Mouse (Mus musculus) neural tube, embryonic 12.5 days (tissue): ENCODE data around the gene Stk40. TPM values are rescaled to one million over a fixed set of nuclear protein-coding genes. Genes with fewer than 3 reads are reported as not detected.
A peak's percentile ranks its signal among the peaks of the same experiment; 100 is the strongest.
"Not testable (repeated sequence)": the region's sequence is repeated elsewhere in the genome, so short reads cannot be mapped to it uniquely, and the experiment has no call there.

Experiments
- ATAC-seq: fragments of 200-750 bp; cut with Nextera tagmentation; 2 replicates; pipeline ENCODE4 v1.8.0; 2017; ENCODE audit warnings: low read depth, mild to moderate bottlenecking, moderate TSS enrichment, moderate library complexity; ENCODE audit not compliant: low FRiP score
- H3K27ac ChIP-seq: fragments of 300-500 bp; sonication (generic); 2 replicates; pipeline ENCODE4 v1.5.1; 2016
- H3K27me3 ChIP-seq: fragments of 300-500 bp; sonication (generic); replicated peaks from 2 replicates; pipeline ENCODE4 v1.6.1; 2016; ENCODE audit warnings: mild to moderate bottlenecking
- H3K36me3 ChIP-seq: fragments of 300-500 bp; sonication (generic); 2 replicates; pipeline ENCODE4 v1.6.1; 2016; ENCODE audit warnings: mild to moderate bottlenecking
- H3K4me1 ChIP-seq: fragments of 300-500 bp; sonication (generic); 2 replicates; pipeline ENCODE4 v1.6.1; 2016
- H3K4me2 ChIP-seq: fragments of 300-500 bp; sonication (generic); replicated peaks from 2 replicates; pipeline ENCODE4 v1.6.1; 2016; ENCODE audit warnings: mild to moderate bottlenecking
- H3K4me3 ChIP-seq: fragments of 300-500 bp; sonication (generic); 2 replicates; pipeline ENCODE4 v1.5.1; 2016
- H3K9ac ChIP-seq: fragments of 300-500 bp; sonication (generic); 2 replicates; pipeline ENCODE4 v1.6.1; 2016; ENCODE audit warnings: mild to moderate bottlenecking
- H3K9me3 ChIP-seq: fragments of 300-500 bp; sonication (generic); 2 replicates; pipeline ENCODE4 v1.6.1; 2016; ENCODE audit warnings: mild to moderate bottlenecking
- WGBS: fragments of 180-500 bp; shearing (Covaris S2); methylation state at CpG from one replicate; pipeline ENCODE4 v1.1.7; 2016; 5-methylcytosine and 5-hydroxymethylcytosine counted together
- polyA plus RNA-seq: library from polyadenylated mRNA; unstranded; fragments of >200 nt; fragmentation: Nextera tagmentation; extraction: Ambion mirVana; gene quantifications from 2 replicates; pipeline ENCODE4 v1.2.1, GENCODE M21; 2016

Stk40 gene
- polyA plus RNA-seq, 1 experiment from 2014 or later: 49.4 TPM

GRCm38 (mm10) chr4:126163685-126164084 is 59.9 kb downstream of the Stk40 start:
- Histone ChIP-seq H3K36me3 (peaks cover 32% of the 10 kb centered on the region), H3K9me3 (no peaks in the 10 kb centered on the region), H3K4me1 (peaks cover 11% of the 10 kb centered on the region), H3K4me3 (no peak overlapping the region), H3K9ac (no peak overlapping the region), H3K27me3 (no peaks in the 10 kb centered on the region), H3K27ac (no peak overlapping the region), H3K4me2 (peak overlapping the region; percentile 99)
- ATAC-seq: no peak
- 64% methylated on average over 4 of the region's 4 CpGs for WGBS

GRCm38 (mm10) chr4:126165092-126165491 is 61.3 kb downstream of the Stk40 start:
- H3K27me3 ChIP-seq, H3K9me3 ChIP-seq, H3K4me3 ChIP-seq, ATAC-seq, H3K4me2 ChIP-seq, H3K9ac ChIP-seq, H3K27ac ChIP-seq: not testable (repeated sequence)
- Histone ChIP-seq H3K4me1 (peaks cover 11% of the 10 kb centered on the region), H3K36me3 (peaks cover 44% of the 10 kb centered on the region)
- WGBS: 62% methylated on average over 10 of the region's 10 CpGs

GRCm38 (mm10) chr4:126166084-126166483 is 62.3 kb downstream of the Stk40 start:
- no peak for ATAC-seq
- H3K27me3 ChIP-seq: no peaks in the 10 kb centered on the region
- H3K4me2 ChIP-seq: no peak overlapping the region
- 79% methylated on average over 3 of the region's 3 CpGs for WGBS
- peaks cover 51% of the 10 kb centered on the region for H3K36me3 ChIP-seq
- no peak overlapping the region for H3K9ac ChIP-seq
- peaks cover 11% of the 10 kb centered on the region for H3K4me1 ChIP-seq
- no peak overlapping the region for H3K27ac ChIP-seq
- H3K9me3 ChIP-seq: no peaks in the 10 kb centered on the region
- H3K4me3 ChIP-seq: no peak overlapping the region

GRCm38 (mm10) chr4:126168851-126169250 is 65.1 kb downstream of the Stk40 start:
- Histone ChIP-seq H3K27me3 (no peaks in the 10 kb centered on the region), H3K9me3 (no peaks in the 10 kb centered on the region), H3K4me2 (no peak overlapping the region), H3K27ac (no peak overlapping the region), H3K9ac (no peak overlapping the region), H3K36me3 (peaks cover 75% of the 10 kb centered on the region), H3K4me3 (no peak overlapping the region), H3K4me1 (no peaks in the 10 kb centered on the region)
- 95% methylated on average over 6 of the region's 6 CpGs for WGBS
- ATAC-seq: no peak

GRCm38 (mm10) chr4:126170737-126171136 is 67.0 kb downstream of the Stk40 start:
- H3K27ac ChIP-seq, H3K9me3 ChIP-seq, H3K4me3 ChIP-seq, ATAC-seq, H3K4me1 ChIP-seq, H3K9ac ChIP-seq, H3K27me3 ChIP-seq, H3K4me2 ChIP-seq: not testable (repeated sequence)
- WGBS: 97% methylated on average over 5 of the region's 5 CpGs
- H3K36me3 ChIP-seq: peaks cover 88% of the 10 kb centered on the region

GRCm38 (mm10) chr4:126173800-126174199 is 70.0 kb downstream of the Stk40 start:
- 91% methylated on average over 5 of the region's 5 CpGs for WGBS
- Histone ChIP-seq H3K36me3 (peaks cover 84% of the 10 kb centered on the region), H3K27ac (no peak overlapping the region), H3K9me3 (no peaks in the 10 kb centered on the region), H3K4me2 (no peak overlapping the region), H3K9ac (no peak overlapping the region), H3K4me3 (no peak overlapping the region), H3K4me1 (no peaks in the 10 kb centered on the region), H3K27me3 (no peaks in the 10 kb centered on the region)
- ATAC-seq: no peak

GRCm38 (mm10) chr4:126175980-126176379 is 72.2 kb downstream of the Stk40 start:
- H3K27ac ChIP-seq, H3K9me3 ChIP-seq, H3K4me3 ChIP-seq, ATAC-seq, H3K9ac ChIP-seq, H3K4me1 ChIP-seq, H3K27me3 ChIP-seq, H3K4me2 ChIP-seq: not testable (repeated sequence)
- peaks cover 81% of the 10 kb centered on the region for H3K36me3 ChIP-seq
- WGBS: 93% methylated on average over 7 of the region's 7 CpGs

- no peak for ATAC-seq
- Histone ChIP-seq H3K27ac (no peak overlapping the region), H3K9me3 (no peaks in the 10 kb centered on the region), H3K4me2 (no peak overlapping the region), H3K36me3 (peaks cover 53% of the 10 kb centered on the region), H3K27me3 (no peaks in the 10 kb centered on the region), H3K4me1 (no peaks in the 10 kb centered on the region), H3K9ac (no peak overlapping the region), H3K4me3 (no peak overlapping the region)
- WGBS: 77% methylated on average over 7 of the region's 7 CpGs
Observed at GRCm38 (mm10) chr4:126181170-126181957, 77.6 kb downstream of the Stk40 start.

GRCm38 (mm10) chr4:126183034-126183433 is 79.3 kb downstream of the Stk40 start:
- Histone ChIP-seq H3K9ac (no peak overlapping the region), H3K4me1 (no peaks in the 10 kb centered on the region), H3K36me3 (peaks cover 40% of the 10 kb centered on the region), H3K27me3 (no peaks in the 10 kb centered on the region), H3K27ac (no peak overlapping the region), H3K4me2 (no peak overlapping the region), H3K4me3 (no peak overlapping the region), H3K9me3 (no peaks in the 10 kb centered on the region)
- ATAC-seq: no peak
- 96% methylated on average over 5 of the region's 5 CpGs for WGBS

GRCm38 (mm10) chr4:126187096-126187495 is 83.3 kb downstream of the Stk40 start:
- H3K9me3 ChIP-seq: no peaks in the 10 kb centered on the region
- WGBS: 93% methylated on average over 3 of the region's 3 CpGs
- H3K27me3 ChIP-seq: no peaks in the 10 kb centered on the region
- H3K4me3 ChIP-seq: no peak overlapping the region
- H3K4me1 ChIP-seq: no peaks in the 10 kb centered on the region
- no peak for ATAC-seq
- H3K36me3 ChIP-seq: peaks cover 23% of the 10 kb centered on the region; the same call in 1 of the 2 replicates
- H3K27ac ChIP-seq: no peak overlapping the region
- H3K9ac ChIP-seq: no peak overlapping the region
- no peak overlapping the region for H3K4me2 ChIP-seq

Other genes with a start within 250 kb of the Stk40 start
- 0.60 and 0.61 TPM in 2 replicates for gene Csf3r, start 79.4 kb upstream of the Stk40 start, polyA plus RNA-seq
- gene Mrps15, start 57.0 kb upstream of the Stk40 start, polyA plus RNA-seq: 131 and 135 TPM in 2 replicates
- 23.7 and 24.1 TPM in 2 replicates for gene Oscp1, start 45.4 kb upstream of the Stk40 start, polyA plus RNA-seq
- gene Lsm10, start 7.3 kb upstream of the Stk40 start, polyA plus RNA-seq: 38.8 and 38.9 TPM in 2 replicates
- 28.7 and 33.5 TPM in 2 replicates for gene Eva1b, start 43.8 kb downstream of the Stk40 start, polyA plus RNA-seq
- gene Sh3d21, start 59.5 kb downstream of the Stk40 start, polyA plus RNA-seq: 2.0 and 2.1 TPM in 2 replicates
- gene Thrap3, start 98.8 kb downstream of the Stk40 start, polyA plus RNA-seq: 236 and 241 TPM in 2 replicates
- gene Map7d1, start 152.4 kb downstream of the Stk40 start, polyA plus RNA-seq: 140 and 149 TPM in 2 replicates
- 119 and 127 TPM in 2 replicates for gene Trappc3, start 158.4 kb downstream of the Stk40 start, polyA plus RNA-seq
- gene Col8a2, start 182.8 kb downstream of the Stk40 start, polyA plus RNA-seq: 12.1 and 13.8 TPM in 2 replicates
- 70.3 and 73.6 TPM in 2 replicates for gene Adprhl2, start 217.7 kb downstream of the Stk40 start, polyA plus RNA-seq
- 3.3 and 4.0 TPM in 2 replicates for gene Tekt2, start 221.7 kb downstream of the Stk40 start, polyA plus RNA-seq